Mouse (Mus musculus): ENCODE measurements around the gene Cacna2d4. TPM values are rescaled to one million over a fixed set of nuclear protein-coding genes. Genes with fewer than 3 reads are reported as not detected.
A peak's percentile ranks its signal among the peaks of the same experiment; 100 is the strongest.

Cacna2d4 gene
- polyA plus RNA-seq, 1 experiment from 2014 or later: 0.28 TPM

DNA sequence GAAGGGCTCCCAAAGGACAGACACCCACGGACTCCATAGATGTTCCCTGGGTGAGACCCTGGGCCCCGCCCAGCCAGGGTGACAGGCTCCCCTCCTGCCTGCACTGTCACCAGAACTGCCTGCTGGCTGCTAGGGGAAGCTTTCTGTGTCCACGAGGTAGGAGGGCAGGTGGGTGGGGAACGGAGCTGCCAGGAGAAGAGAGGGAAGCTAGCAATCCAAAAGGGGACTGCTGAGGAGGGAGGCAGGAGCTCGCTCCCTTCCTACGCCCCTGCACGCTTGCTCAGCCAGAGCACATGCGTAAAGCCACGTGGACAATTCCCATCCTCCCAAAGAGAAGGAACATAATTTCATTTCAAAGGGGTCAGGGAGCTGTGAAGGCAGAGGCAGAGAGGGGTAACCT lies 73.8 kb downstream of the Cacna2d4 start:
- no peak overlapping the region for H3K4me2 ChIP-seq (ENCODE audit: low read depth)
- no peaks in the 10 kb centered on the region for H3K4me1 ChIP-seq (ENCODE audit: control insufficient read depth, insufficient read depth, low read length)
- WGBS: 61% methylated on average over 9 of the region's 9 CpGs
- ATAC-seq (ENCODE audit: insufficient read depth, low FRiP score, low TSS enrichment): no peak
- no peak overlapping the region for H3K4me3 ChIP-seq (ENCODE audit: low read depth, low read length)
- H3K9ac ChIP-seq (ENCODE audit: low read length): no peak overlapping the region
- H3K27ac ChIP-seq (ENCODE audit: low read depth, low read length): no peak overlapping the region
- no peaks in the 10 kb centered on the region for H3K36me3 ChIP-seq (ENCODE audit: control insufficient read depth, insufficient read depth, low read length)
- no peak for DNase-seq (ENCODE audit: low spot score)
- H3K9me3 ChIP-seq (ENCODE audit: control insufficient read depth, low read length): no peaks in the 10 kb centered on the region
- no peaks in the 10 kb centered on the region for H3K27me3 ChIP-seq (ENCODE audit: control insufficient read depth, insufficient read depth, low read length)

DNA sequence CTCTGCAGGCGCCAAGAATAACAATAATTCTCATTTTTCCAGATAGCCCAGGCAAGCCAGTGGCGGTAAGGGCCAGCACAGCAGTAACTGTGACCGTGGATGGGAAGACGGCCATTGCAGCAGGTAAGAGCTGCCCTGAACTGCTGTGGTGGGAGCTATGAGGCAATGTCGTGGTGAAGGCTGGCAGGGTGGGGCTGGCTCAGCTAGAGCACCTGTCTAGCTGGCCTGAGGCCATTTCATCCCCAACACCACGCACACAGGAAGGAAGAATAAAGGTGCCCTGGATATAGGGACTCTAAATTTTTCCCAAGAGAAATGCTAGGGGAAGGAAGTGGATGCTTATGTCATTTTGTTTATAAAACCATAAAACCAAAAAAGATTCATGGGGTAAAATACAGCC lies 76.1 kb downstream of the Cacna2d4 start:
- Histone ChIP-seq H3K4me2 (ENCODE audit: low read depth) (no peak overlapping the region), H3K27ac (ENCODE audit: low read depth, low read length) (no peak overlapping the region), H3K9ac (ENCODE audit: low read length) (no peak overlapping the region), H3K4me3 (ENCODE audit: low read depth, low read length) (no peak overlapping the region), H3K27me3 (ENCODE audit: control insufficient read depth, insufficient read depth, low read length) (no peaks in the 10 kb centered on the region), H3K36me3 (ENCODE audit: control insufficient read depth, insufficient read depth, low read length) (no peaks in the 10 kb centered on the region), H3K4me1 (ENCODE audit: control insufficient read depth, insufficient read depth, low read length) (no peaks in the 10 kb centered on the region), H3K9me3 (ENCODE audit: control insufficient read depth, low read length) (no peaks in the 10 kb centered on the region)
- DNase-seq (ENCODE audit: low spot score) (no peak), ATAC-seq (ENCODE audit: insufficient read depth, low FRiP score, low TSS enrichment) (no peak)
- 81% methylated on average over 6 of the region's 6 CpGs for WGBS

DNA sequence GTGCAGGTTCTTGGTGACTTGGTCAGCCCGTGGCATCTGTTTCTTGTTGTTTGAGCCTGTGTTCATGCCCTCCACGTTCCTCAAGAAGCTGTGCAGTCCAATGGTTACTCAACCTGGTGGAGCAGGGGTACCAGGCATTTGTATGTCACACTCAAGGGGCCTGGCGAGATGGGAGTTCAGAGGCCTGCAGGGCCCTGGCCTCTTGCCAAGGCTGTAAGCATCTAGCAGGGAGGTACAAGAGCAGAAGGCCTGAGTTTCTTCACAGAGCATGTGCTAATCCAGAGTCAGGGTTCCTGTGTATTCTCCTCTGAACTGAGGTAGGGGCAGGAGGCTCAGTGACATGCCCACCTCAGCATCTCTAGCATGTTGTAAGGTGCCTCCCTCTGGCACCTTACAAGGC lies 76.8 kb downstream of the Cacna2d4 start:
- Histone ChIP-seq H3K4me2 (ENCODE audit: low read depth) (no peak overlapping the region), H3K9me3 (ENCODE audit: control insufficient read depth, low read length) (no peaks in the 10 kb centered on the region), H3K27me3 (ENCODE audit: control insufficient read depth, insufficient read depth, low read length) (no peaks in the 10 kb centered on the region), H3K4me1 (ENCODE audit: control insufficient read depth, insufficient read depth, low read length) (no peaks in the 10 kb centered on the region), H3K27ac (ENCODE audit: low read depth, low read length) (no peak overlapping the region), H3K36me3 (ENCODE audit: control insufficient read depth, insufficient read depth, low read length) (no peaks in the 10 kb centered on the region), H3K9ac (ENCODE audit: low read length) (no peak overlapping the region), H3K4me3 (ENCODE audit: low read depth, low read length) (no peak overlapping the region)
- WGBS: 81% methylated on average over 3 of the region's 3 CpGs
- DNase-seq (ENCODE audit: low spot score) (no peak), ATAC-seq (ENCODE audit: insufficient read depth, low FRiP score, low TSS enrichment) (no peak)

DNA sequence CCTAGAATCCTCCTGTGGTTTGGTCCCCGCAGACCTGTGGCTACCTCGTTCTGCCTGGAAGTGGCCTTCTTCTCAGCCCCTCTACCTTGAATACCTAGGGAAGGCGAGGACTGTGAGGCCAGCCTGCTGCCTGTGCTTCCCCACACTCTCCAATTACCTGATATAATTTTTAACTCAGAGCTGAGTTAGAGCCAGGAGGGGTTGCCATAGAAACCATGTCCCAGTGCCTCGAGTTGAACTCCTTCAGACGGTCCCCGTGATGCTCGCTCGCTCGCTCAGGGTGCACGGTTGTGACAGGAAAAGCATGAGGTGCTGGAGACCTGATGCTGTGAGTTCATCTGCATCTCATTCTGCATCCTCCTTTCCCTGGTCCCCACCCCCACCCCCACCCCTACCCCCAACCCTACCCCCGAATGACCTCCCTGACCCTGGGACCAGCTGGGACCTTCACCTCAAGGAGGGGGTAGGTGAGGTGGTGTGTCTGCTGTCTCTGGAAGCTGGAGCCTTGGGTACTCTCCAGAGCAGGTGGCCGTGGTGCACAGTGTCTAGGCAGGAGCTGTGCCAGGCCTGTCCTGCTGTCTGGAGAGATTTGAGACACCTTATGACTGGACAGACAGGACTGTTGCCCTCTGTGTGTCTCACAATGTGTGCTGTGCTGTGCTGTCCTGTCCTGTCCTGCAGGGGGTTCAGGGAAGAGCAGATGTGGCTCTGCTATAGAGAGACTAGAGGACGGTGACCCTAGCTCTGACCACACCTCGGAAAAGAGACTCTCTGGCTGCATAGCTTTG lies 77.5 kb downstream of the Cacna2d4 start:
- Histone ChIP-seq H3K4me1 (ENCODE audit: control insufficient read depth, insufficient read depth, low read length) (no peaks in the 10 kb centered on the region), H3K27ac (ENCODE audit: low read depth, low read length) (no peak overlapping the region), H3K27me3 (ENCODE audit: control insufficient read depth, insufficient read depth, low read length) (no peaks in the 10 kb centered on the region), H3K9me3 (ENCODE audit: control insufficient read depth, low read length) (no peaks in the 10 kb centered on the region), H3K36me3 (ENCODE audit: control insufficient read depth, insufficient read depth, low read length) (no peaks in the 10 kb centered on the region), H3K4me3 (ENCODE audit: low read depth, low read length) (no peak overlapping the region), H3K4me2 (ENCODE audit: low read depth) (no peak overlapping the region), H3K9ac (ENCODE audit: low read length) (no peak overlapping the region)
- DNase-seq (ENCODE audit: low spot score) (no peak), ATAC-seq (ENCODE audit: insufficient read depth, low FRiP score, low TSS enrichment) (no peak; the same call in 1 of the 2 replicates)
- 60% methylated on average over 14 of the region's 14 CpGs for WGBS

DNA sequence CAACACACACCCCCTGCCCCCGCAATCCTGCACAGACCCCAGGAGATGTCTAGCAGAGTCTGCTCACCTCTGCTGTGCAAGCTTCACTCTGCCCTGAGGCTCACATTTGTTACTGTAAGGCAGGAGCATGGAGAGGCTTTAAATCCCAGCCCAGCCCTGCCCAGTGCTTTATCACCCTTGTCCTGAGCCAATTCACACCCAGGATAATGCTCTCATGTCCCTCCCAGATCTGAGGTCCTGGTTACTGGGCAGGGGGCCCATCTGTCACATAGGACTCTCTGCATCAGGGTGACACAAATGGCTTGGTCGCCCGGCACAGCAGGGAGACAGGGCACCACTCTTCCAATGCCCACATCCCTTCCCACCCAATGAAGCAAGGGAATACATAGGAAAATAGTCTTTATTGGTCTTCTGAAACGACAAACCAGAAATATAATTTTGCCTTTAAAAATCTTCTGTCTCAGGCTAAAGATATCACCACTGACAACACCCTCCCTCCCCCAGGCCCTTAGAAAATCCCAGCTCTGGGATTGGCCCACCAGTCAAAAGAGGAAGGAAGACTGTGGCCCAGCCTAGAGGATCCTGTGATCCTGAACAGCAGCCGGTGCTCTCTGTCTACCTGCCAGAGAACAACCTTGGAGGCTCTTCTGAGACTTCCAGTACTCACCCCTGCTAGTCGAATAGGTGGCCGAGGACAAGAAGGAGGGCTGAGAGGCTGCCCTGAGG lies 78.6 kb downstream of the Cacna2d4 start:
- Histone ChIP-seq H3K27ac (ENCODE audit: low read depth, low read length) (no peak overlapping the region), H3K9me3 (ENCODE audit: control insufficient read depth, low read length) (no peaks in the 10 kb centered on the region), H3K4me1 (ENCODE audit: control insufficient read depth, insufficient read depth, low read length) (no peaks in the 10 kb centered on the region), H3K9ac (ENCODE audit: low read length) (no peak overlapping the region), H3K27me3 (ENCODE audit: control insufficient read depth, insufficient read depth, low read length) (no peaks in the 10 kb centered on the region), H3K4me2 (ENCODE audit: low read depth) (no peak overlapping the region), H3K36me3 (ENCODE audit: control insufficient read depth, insufficient read depth, low read length) (no peaks in the 10 kb centered on the region), H3K4me3 (ENCODE audit: low read depth, low read length) (no peak overlapping the region)
- ATAC-seq (ENCODE audit: insufficient read depth, low FRiP score, low TSS enrichment) (no peak), DNase-seq (ENCODE audit: low spot score) (no peak)
- 73% methylated on average over 7 of the region's 7 CpGs for WGBS

GRCm38 (mm10) chr6:119318732-119319131 lies 82.4 kb downstream of the Cacna2d4 start:
- Histone ChIP-seq H3K4me3 (ENCODE audit: low read depth, low read length) (no peak overlapping the region), H3K4me1 (ENCODE audit: control insufficient read depth, insufficient read depth, low read length) (no peaks in the 10 kb centered on the region), H3K36me3 (ENCODE audit: control insufficient read depth, insufficient read depth, low read length) (no peaks in the 10 kb centered on the region), H3K27ac (ENCODE audit: low read depth, low read length) (no peak overlapping the region), H3K27me3 (ENCODE audit: control insufficient read depth, insufficient read depth, low read length) (no peaks in the 10 kb centered on the region), H3K9me3 (ENCODE audit: control insufficient read depth, low read length) (no peaks in the 10 kb centered on the region), H3K4me2 (ENCODE audit: low read depth) (no peak overlapping the region), H3K9ac (ENCODE audit: low read length) (no peak overlapping the region)
- 81% methylated on average over 9 of the region's 9 CpGs for WGBS
- ATAC-seq (ENCODE audit: insufficient read depth, low FRiP score, low TSS enrichment) (peak; percentile 27; the same call in 1 of the 2 replicates), DNase-seq (ENCODE audit: low spot score) (no peak)

DNA sequence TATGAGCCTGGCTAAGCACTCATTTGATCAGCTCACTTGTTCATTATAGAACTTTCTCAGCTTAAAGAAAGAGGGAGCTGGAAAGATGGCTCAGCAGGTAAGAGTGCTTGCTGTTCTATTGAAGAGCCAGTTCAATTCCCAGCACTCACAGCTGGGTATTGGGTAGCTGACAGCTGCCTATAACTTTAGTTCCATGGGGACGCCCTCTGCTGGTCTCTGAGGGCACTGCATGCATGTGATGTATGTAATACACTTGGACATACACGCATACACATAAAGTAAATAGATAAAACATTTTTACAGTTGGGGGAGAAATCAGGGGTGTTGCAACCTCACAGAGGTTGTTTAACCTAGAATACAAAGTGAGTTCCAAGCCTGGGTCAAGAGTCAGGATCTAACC lies 83.0 kb downstream of the Cacna2d4 start:
- DNase-seq (ENCODE audit: low spot score) (no peak), ATAC-seq (ENCODE audit: insufficient read depth, low FRiP score, low TSS enrichment) (no peak)
- 78% methylated on average over 2 of the region's 2 CpGs for WGBS
- Histone ChIP-seq H3K4me3 (ENCODE audit: low read depth, low read length) (no peak overlapping the region), H3K27me3 (ENCODE audit: control insufficient read depth, insufficient read depth, low read length) (no peaks in the 10 kb centered on the region), H3K4me1 (ENCODE audit: control insufficient read depth, insufficient read depth, low read length) (no peaks in the 10 kb centered on the region), H3K9me3 (ENCODE audit: control insufficient read depth, low read length) (no peaks in the 10 kb centered on the region), H3K27ac (ENCODE audit: low read depth, low read length) (no peak overlapping the region), H3K9ac (ENCODE audit: low read length) (no peak overlapping the region), H3K36me3 (ENCODE audit: control insufficient read depth, insufficient read depth, low read length) (no peaks in the 10 kb centered on the region), H3K4me2 (ENCODE audit: low read depth) (no peak overlapping the region)

DNA sequence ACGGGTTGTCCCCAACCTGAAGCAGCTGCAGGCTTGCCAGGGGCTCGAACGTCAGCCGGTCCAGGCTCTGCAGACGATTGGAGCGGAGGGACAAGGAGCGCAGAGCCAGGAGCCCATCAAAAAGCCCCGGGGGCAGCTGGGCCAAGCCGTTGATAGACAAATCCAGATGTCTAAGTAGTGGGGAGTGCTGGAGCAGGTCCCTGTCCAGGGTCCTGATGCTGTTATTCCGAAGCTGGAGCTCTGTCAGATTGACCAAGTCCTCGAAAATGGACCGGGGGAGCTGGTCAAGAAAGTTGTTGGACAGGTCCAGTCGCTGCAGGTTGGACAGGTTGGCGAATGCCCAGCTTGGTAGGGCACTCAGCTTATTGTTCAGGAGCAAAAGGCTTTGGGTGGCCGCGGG lies 84.2 kb downstream of the Cacna2d4 start:
- Histone ChIP-seq H3K27me3 (ENCODE audit: control insufficient read depth, insufficient read depth, low read length) (no peaks in the 10 kb centered on the region), H3K4me3 (ENCODE audit: low read depth, low read length) (no peak overlapping the region), H3K27ac (ENCODE audit: low read depth, low read length) (no peak overlapping the region), H3K4me2 (ENCODE audit: low read depth) (no peak overlapping the region), H3K36me3 (ENCODE audit: control insufficient read depth, insufficient read depth, low read length) (no peaks in the 10 kb centered on the region), H3K9ac (ENCODE audit: low read length) (no peak overlapping the region), H3K4me1 (ENCODE audit: control insufficient read depth, insufficient read depth, low read length) (no peaks in the 10 kb centered on the region), H3K9me3 (ENCODE audit: control insufficient read depth, low read length) (no peaks in the 10 kb centered on the region)
- ATAC-seq (ENCODE audit: insufficient read depth, low FRiP score, low TSS enrichment) (no peak), DNase-seq (ENCODE audit: low spot score) (peak; percentile 38)
- 40% methylated on average over 16 of the region's 16 CpGs for WGBS

DNA sequence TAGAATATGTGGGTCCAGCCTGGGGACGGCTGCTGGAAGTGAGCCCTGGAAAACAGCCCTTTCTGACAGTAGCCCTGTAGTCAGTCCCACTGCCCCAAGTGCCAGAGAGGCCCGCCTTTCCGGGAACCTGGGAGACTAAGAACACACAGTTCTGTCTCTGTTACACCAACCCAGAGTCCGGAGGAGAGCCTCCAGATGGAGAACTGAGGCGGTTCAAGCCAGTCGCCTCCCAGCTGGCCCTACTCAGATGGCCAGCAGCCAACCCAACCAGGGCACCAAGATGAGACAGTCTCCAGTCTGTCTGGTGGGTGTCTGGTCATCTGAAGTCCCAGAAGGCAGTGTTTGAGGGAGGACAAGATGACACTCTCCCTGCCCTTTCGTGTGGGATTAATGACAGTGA lies 85.4 kb downstream of the Cacna2d4 start:
- Histone ChIP-seq H3K4me3 (ENCODE audit: low read depth, low read length) (no peak overlapping the region), H3K36me3 (ENCODE audit: control insufficient read depth, insufficient read depth, low read length) (no peaks in the 10 kb centered on the region), H3K4me1 (ENCODE audit: control insufficient read depth, insufficient read depth, low read length) (no peaks in the 10 kb centered on the region), H3K27me3 (ENCODE audit: control insufficient read depth, insufficient read depth, low read length) (no peaks in the 10 kb centered on the region), H3K9me3 (ENCODE audit: control insufficient read depth, low read length) (no peaks in the 10 kb centered on the region), H3K27ac (ENCODE audit: low read depth, low read length) (no peak overlapping the region), H3K4me2 (ENCODE audit: low read depth) (no peak overlapping the region), H3K9ac (ENCODE audit: low read length) (no peak overlapping the region)
- WGBS: 83% methylated on average over 7 of the region's 7 CpGs
- no peak for ATAC-seq (ENCODE audit: insufficient read depth, low FRiP score, low TSS enrichment)
- DNase-seq (ENCODE audit: low spot score): no peak
